ENCODE assay signal across 20 mouse cellular contexts in the genomic region with DNA sequence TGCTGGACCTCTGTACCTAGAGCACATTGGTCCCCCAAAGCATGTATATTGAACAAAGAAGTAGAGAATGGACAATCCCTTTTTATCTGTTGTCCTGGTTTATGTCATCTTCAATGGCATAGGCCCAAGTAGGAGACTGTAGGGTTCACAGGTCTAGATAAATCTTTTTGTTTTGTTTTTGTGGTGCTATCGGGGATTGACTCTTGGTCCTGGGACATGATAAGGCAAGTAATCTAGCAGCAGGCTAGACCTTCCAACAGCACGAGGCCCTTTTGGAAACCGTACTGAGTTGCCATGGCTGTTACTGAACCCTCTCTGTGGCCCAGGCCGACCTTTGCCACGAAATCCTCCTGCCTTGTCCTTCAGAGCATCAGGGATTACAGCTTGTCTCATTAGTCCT. TPM values are rescaled to one million over a fixed set of nuclear protein-coding genes. Genes with fewer than 3 reads are reported as not detected.
A peak's percentile ranks its signal among the peaks of the same experiment; 100 is the strongest.
DNase-seq lines count a peak whose midpoint lies in the region; ATAC-seq and TF ChIP-seq lines count a peak whose summit lies in the region.
"Had no signal": no experiment of that assay in that cellular context is flagged by ENCODE, and none has a peak within 500 bp of the region (broad histone marks: within the 10 kb centered on the region; RNA-seq: fewer than 3 reads in every experiment).

No protein-coding gene starts in this region.

- 63% methylated on average over 5 of the region's 5 CpGs for WGBS in liver, embryonic 11.5 days
- WGBS in liver, postnatal 0 days (ENCODE audit: insufficient replicate concordance), result 74% methylated on average over 5 of the region's 5 CpGs
- 86% methylated on average over 5 of the region's 5 CpGs for WGBS in midbrain, postnatal 0 days

- TF ChIP-seq EP300 in liver, postnatal 0 days (IDR thresholded peaks at IDR 0.05; ENCODE audit: low read depth), result no peak
- TF ChIP-seq EP300 in MEL (IDR thresholded peaks at IDR 0.05; ENCODE audit: low read depth in 1 of 2, low read length in 2 of 2), result peak in 1 of 2 experiments; percentile 52; a peak in 3 of 4 replicates

- H3K4me2 ChIP-seq in liver, embryonic 11.5 days, result no peak overlapping the region
- H3K4me2 ChIP-seq in liver, postnatal 0 days (ENCODE audit: low read depth, low read length), result no peak overlapping the region
- no peak overlapping the region for H3K4me2 ChIP-seq in midbrain, postnatal 0 days (ENCODE audit: low read depth, low read length, poor library complexity, severe bottlenecking)
- H3K4me2 ChIP-seq: embryonic facial prominence, embryonic 12.5 days; forebrain, embryonic 13.5 days; forebrain, embryonic 15.5 days had no signal

- no peaks in the 10 kb centered on the region for H3K79me2 ChIP-seq in MEL (ENCODE audit: control insufficient read depth, insufficient read depth, low read length, poor library complexity)

- peak overlapping the region; percentile 81 for H3K27ac ChIP-seq in gastrocnemius, adult 2 months
- H3K27ac ChIP-seq in liver, embryonic 11.5 days (ENCODE audit: low read depth, low read length), result no peak overlapping the region
- no peak overlapping the region for H3K27ac ChIP-seq in liver, postnatal 0 days (ENCODE audit: low read depth)
- no peak overlapping the region for H3K27ac ChIP-seq in MEL (ENCODE audit: control insufficient read depth, low read depth, low read length)
- no peak overlapping the region for H3K27ac ChIP-seq in midbrain, postnatal 0 days (ENCODE audit: low read depth, low read length)
- H3K27ac ChIP-seq: embryonic facial prominence, embryonic 10.5 days; embryonic facial prominence, embryonic 12.5 days; forebrain, embryonic 13.5 days; forebrain, embryonic 15.5 days had no signal

- no peak overlapping the region for H3K4me3 ChIP-seq in gastrocnemius, adult 2 months
- no peak overlapping the region for H3K4me3 ChIP-seq in liver, embryonic 11.5 days (ENCODE audit: low read depth, low read length)
- H3K4me3 ChIP-seq in liver, postnatal 0 days (ENCODE audit: low read depth, low read length), result no peak overlapping the region
- no peak overlapping the region for H3K4me3 ChIP-seq in MEL (ENCODE audit: control insufficient read depth in 1 of 2, insufficient read depth in 1 of 2, low read depth in 2 of 2, low read length in 2 of 2)
- H3K4me3 ChIP-seq in midbrain, postnatal 0 days (ENCODE audit: low read depth, low read length), result no peak overlapping the region
- H3K4me3 ChIP-seq: embryonic facial prominence, embryonic 10.5 days; embryonic facial prominence, embryonic 12.5 days; forebrain, embryonic 13.5 days; forebrain, embryonic 15.5 days had no signal

- H3K9ac ChIP-seq in liver, embryonic 11.5 days (ENCODE audit: low read depth, low read length), result no peak overlapping the region
- H3K9ac ChIP-seq in liver, postnatal 0 days (replicated peaks), result no peak overlapping the region
- no peak overlapping the region for H3K9ac ChIP-seq in MEL (ENCODE audit: control insufficient read depth, low read depth, low read length, poor library complexity, severe bottlenecking)
- no peak overlapping the region for H3K9ac ChIP-seq in midbrain, postnatal 0 days (replicated peaks; ENCODE audit: low read length, poor library complexity, severe bottlenecking)
- H3K9ac ChIP-seq: embryonic facial prominence, embryonic 12.5 days; forebrain, embryonic 13.5 days; forebrain, embryonic 15.5 days had no signal

- no peaks in the 10 kb centered on the region for H3K27me3 ChIP-seq in liver, embryonic 11.5 days (replicated peaks; ENCODE audit: control insufficient read depth, insufficient read depth, low read length)
- no peaks in the 10 kb centered on the region for H3K27me3 ChIP-seq in liver, postnatal 0 days (ENCODE audit: insufficient read depth, low read length)
- peaks cover 0 to 4% of the 10 kb centered on the region in 2 experiments for H3K27me3 ChIP-seq in MEL (ENCODE audit: control insufficient read depth in 1 of 2, insufficient read depth in 2 of 2, low read length in 2 of 2)
- no peaks in the 10 kb centered on the region for H3K27me3 ChIP-seq in midbrain, postnatal 0 days (ENCODE audit: insufficient read depth, low read length)
- H3K27me3 ChIP-seq: embryonic facial prominence, embryonic 12.5 days; forebrain, embryonic 13.5 days; forebrain, embryonic 15.5 days had no signal

- intact Hi-C loops in gastrocnemius, adult 2 months (cut with DNase I), result loop anchor here (2.0 kb wide), 1 partner anchor 26 kb away; no protein-coding TSS in a partner anchor

- ATAC-seq in liver, embryonic 11.5 days (replicated peaks; ENCODE audit: low FRiP score), result 0 out of 2 replicates have a peak, but pooled peaks have one; percentile 18
- no peak for ATAC-seq in liver, postnatal 0 days
- peak; percentile 72 for ATAC-seq in megakaryocyte progenitor cell, adult 5-6 weeks (replicated peaks; ENCODE audit: poor library complexity)
- ATAC-seq in midbrain, postnatal 0 days (ENCODE audit: low FRiP score), result no peak
- ATAC-seq: CD4-positive, CD25-positive, alpha-beta regulatory T cell, adult 4 months; forebrain, embryonic 13.5 days; forebrain, embryonic 15.5 days had no signal

- H3K9me3 ChIP-seq in liver, embryonic 11.5 days (ENCODE audit: control insufficient read depth, low read length), result no peaks in the 10 kb centered on the region
- H3K9me3 ChIP-seq in liver, postnatal 0 days (ENCODE audit: low read length), result no peaks in the 10 kb centered on the region
- H3K9me3 ChIP-seq in MEL (replicated peaks; ENCODE audit: insufficient read depth, low read length), result no peaks in the 10 kb centered on the region
- no peaks in the 10 kb centered on the region for H3K9me3 ChIP-seq in midbrain, postnatal 0 days (ENCODE audit: low read length)
- H3K9me3 ChIP-seq: embryonic facial prominence, embryonic 10.5 days; embryonic facial prominence, embryonic 12.5 days; forebrain, embryonic 13.5 days; forebrain, embryonic 15.5 days; G1E had no signal

- H3K4me1 ChIP-seq in liver, embryonic 11.5 days (replicated peaks; ENCODE audit: control insufficient read depth, insufficient read depth, low read length), result peaks cover 5% of the 10 kb centered on the region; the same call in 1 of the 2 replicates
- no peaks in the 10 kb centered on the region for H3K4me1 ChIP-seq in liver, postnatal 0 days (ENCODE audit: insufficient read depth)
- H3K4me1 ChIP-seq in MEL (ENCODE audit: control insufficient read depth in 1 of 2, insufficient read depth in 2 of 2, low read length in 2 of 2), result peaks cover 7 to 28% of the 10 kb centered on the region in 2 experiments
- no peaks in the 10 kb centered on the region for H3K4me1 ChIP-seq in midbrain, postnatal 0 days (ENCODE audit: insufficient read depth, low read length)
- H3K4me1 ChIP-seq: embryonic facial prominence, embryonic 10.5 days; embryonic facial prominence, embryonic 12.5 days; forebrain, embryonic 15.5 days had no signal

- DNase-seq in gastrocnemius, adult 2 months, result no peak
- DNase-seq in gastrocnemius, postnatal 10 days, result no peak
- DNase-seq in liver, embryonic 11.5 days (ENCODE audit: low spot score), result no peak
- no peak for DNase-seq in liver, postnatal 0 days
- DNase-seq in MEL (ENCODE audit: low read depth, low spot score), result no peak
- no peak for DNase-seq in lung, adult 18-20 months
- no peak for DNase-seq in midbrain, postnatal 0 days (ENCODE audit: low spot score)
- DNase-seq: adrenal gland, postnatal 25 days; B cell, adult 2 months; cerebellum, adult 11-12 months; cerebellum, adult 2 months; cerebellum, adult 9-10 months; cerebellum, postnatal 25 days had no signal

- TF ChIP-seq POLR2A in MEL (IDR thresholded peaks at IDR 0.05; ENCODE audit: control insufficient read depth in 1 of 2, insufficient read depth in 1 of 2, low read depth in 1 of 2, low read length in 2 of 2, poor library complexity in 1 of 2), result no peak

- no peaks in the 10 kb centered on the region for H3K36me3 ChIP-seq in liver, embryonic 11.5 days (ENCODE audit: control insufficient read depth, insufficient read depth, low read length)
- H3K36me3 ChIP-seq in liver, postnatal 0 days (replicated peaks; ENCODE audit: insufficient read depth, low read length), result no peaks in the 10 kb centered on the region
- peaks cover 0 to 18% of the 10 kb centered on the region in 2 experiments; a peak in 2 of 4 replicates for H3K36me3 ChIP-seq in MEL (ENCODE audit: control insufficient read depth in 1 of 2, insufficient read depth in 2 of 2, low read length in 2 of 2)
- no peaks in the 10 kb centered on the region for H3K36me3 ChIP-seq in midbrain, postnatal 0 days (ENCODE audit: insufficient read depth, low read length)
- H3K36me3 ChIP-seq: embryonic facial prominence, embryonic 10.5 days; embryonic facial prominence, embryonic 12.5 days; forebrain, embryonic 15.5 days; G1E had no signal

- no peak for TF ChIP-seq CTCF in gastrocnemius, adult 2 months (IDR thresholded peaks at IDR 0.05)
- no peak for TF ChIP-seq CTCF in liver, postnatal 0 days (IDR thresholded peaks at IDR 0.05; ENCODE audit: low read depth)
- no peak for TF ChIP-seq CTCF in MEL (IDR thresholded peaks at IDR 0.05 in 2 of 3, conservative IDR thresholded peaks at IDR 0.05 in 1 of 3; ENCODE audit: control insufficient read depth in 1 of 3, insufficient read depth in 1 of 3, low read depth in 2 of 3, low read length in 3 of 3, poor library complexity in 1 of 3, severe bottlenecking in 1 of 3)
- no peak for TF ChIP-seq CTCF in midbrain, postnatal 0 days (IDR thresholded peaks at IDR 0.05)

- TF ChIP-seq RAD21 in MEL (IDR thresholded peaks at IDR 0.05; ENCODE audit: low read depth, low read length), result no peak

TF ChIP-seq in MEL, 35 proteins besides CTCF, POLR2A, EP300 and RAD21:
- TF ChIP-seq MYB (IDR thresholded peaks at IDR 0.05; ENCODE audit: low read depth, low read length), result no peak
- peak; percentile 48; the same call in 1 of the 2 replicates for TF ChIP-seq RCOR1 (IDR thresholded peaks at IDR 0.05; ENCODE audit: low read depth, low read length)
- TF ChIP-seq GATA1 (IDR thresholded peaks at IDR 0.05; ENCODE audit: low read depth, low read length), result peak; percentile 65
- TF ChIP-seq E2F4 (IDR thresholded peaks at IDR 0.05; ENCODE audit: borderline replicate concordance, low read depth, low read length), result no peak
- peak; percentile 60 for TF ChIP-seq TCF12 (IDR thresholded peaks at IDR 0.05; ENCODE audit: low read depth, low read length)

RNA-seq across cellular contexts. Expression of a gene that starts 28.1 kb away (rescaled TPM):
- total RNA-seq in gastrocnemius, adult 2 months (2021), result 100 to 1,000 TPM; 177 to 277 TPM
- total RNA-seq in gastrocnemius, postnatal 10 days (2021), result 100 to 1,000 TPM in 1 of 2 experiments, 10 to 100 TPM in 1; 85.6 to 102 TPM
- 18.4 and 18.6 TPM in 2 replicates for polyA plus RNA-seq in liver, embryonic 11.5 days (2014; fragmentation: Nextera tagmentation; extraction: Ambion mirVana)
- 47.8 and 53.1 TPM in 2 replicates for polyA plus RNA-seq in liver, postnatal 0 days (2015; fragmentation: Nextera tagmentation; extraction: Ambion mirVana)
- total RNA-seq in MEL (2012; rRNA removed), result 2.4 and 3.4 TPM in 2 replicates
- 1 to 10 TPM in 1 of 2 experiments, not detected in 1; 7.5 TPM for polyA plus RNA-seq in MEL (2012; ENCODE audit: insufficient read depth in 1 of 2, insufficient read length in 2 of 2, low read depth in 1 of 2, low replicate concordance in 2 of 2, missing spikeins in 1 of 2)
- 8.3 and 9.4 TPM in 2 replicates for total RNA-seq in megakaryocyte progenitor cell, adult 5-6 weeks (2015)
- 3.5 and 5.2 TPM in 2 replicates for total RNA-seq in megakaryocyte progenitor cell, adult 5-6 weeks (2017)
- total RNA-seq in midbrain, postnatal 0 days (2014; rRNA removed), result 15.6 and 20.4 TPM in 2 replicates
- 25.5 and 27.9 TPM in 2 replicates for polyA plus RNA-seq in midbrain, postnatal 0 days (2015; fragmentation: Nextera tagmentation; extraction: Ambion mirVana)

Comparison
In these comparisons a context has a peak if more than half of its experiments do, and no peak if none do; other contexts are left out.
1. ATAC-seq: peak in liver, embryonic 11.5 days (single experiment) and megakaryocyte progenitor cell, adult 5-6 weeks (single experiment); none in liver, postnatal 0 days (single experiment) and midbrain, postnatal 0 days (single experiment).